Mouse (Mus musculus) CD4-positive, CD25-positive, alpha-beta regulatory T cell, adult 4 months (primary cell): ENCODE measurements around the gene Pkd1. TPM values are rescaled to one million over a fixed set of nuclear protein-coding genes. Genes with fewer than 3 reads are reported as not detected.

Experiments used
- ATAC-seq: one replicate; pipeline ENCODE4 v1.8.0; 2017
- polyA plus RNA-seq, 2 experiments: library from polyadenylated mRNA; unstranded; fragments of 100-300 nt; shearing (Covaris generic); gene quantifications; one replicate each; pipeline ENCODE4 v1.2.1; 2017

Pkd1 gene
- polyA plus RNA-seq, 2 experiments from 2014 or later: 16.8 to 34.7 TPM

GRCm38 (mm10) chr17:24533099-24533992 is 16.3 kb upstream of the Pkd1 start:
- ATAC-seq: peak; percentile 75

- ATAC-seq: no peak
Observed at GRCm38 (mm10) chr17:24534160-24534718, 15.4 kb upstream of the Pkd1 start, which contains the start of gene Rab26. Gene Rab26 (minus strand): TSS chr17:24534210.

GRCm38 (mm10) chr17:24535300-24535699 is 14.3 kb upstream of the Pkd1 start:
- ATAC-seq: no peak

GRCm38 (mm10) chr17:24537536-24537935 is 12.1 kb upstream of the Pkd1 start:
- no peak for ATAC-seq

GRCm38 (mm10) chr17:24538950-24539349 is 10.7 kb upstream of the Pkd1 start:
- ATAC-seq: no peak

- peak; percentile 93 for ATAC-seq
Observed at GRCm38 (mm10) chr17:24540375-24540774, 9.3 kb upstream of the Pkd1 start.

- ATAC-seq: no peak
Observed at GRCm38 (mm10) chr17:24544613-24545012, 5.0 kb upstream of the Pkd1 start.

GRCm38 (mm10) chr17:24545247-24545646 is 4.4 kb upstream of the Pkd1 start:
- ATAC-seq: no peak

GRCm38 (mm10) chr17:24546234-24546633 is 3.4 kb upstream of the Pkd1 start:
- no peak for ATAC-seq

GRCm38 (mm10) chr17:24548435-24548834 is 1.2 kb upstream of the Pkd1 start:
- peak; percentile 50 for ATAC-seq

GRCm38 (mm10) chr17:24548921-24549617 is 565 bp upstream of the Pkd1 start:
- ATAC-seq: peak; percentile 27

GRCm38 (mm10) chr17:24550416-24551049 is 899 bp downstream of the Pkd1 start:
- peak; percentile 5 for ATAC-seq

GRCm38 (mm10) chr17:24551050-24551444 is 1.4 kb downstream of the Pkd1 start:
- no peak for ATAC-seq

- no peak for ATAC-seq
Observed at GRCm38 (mm10) chr17:24557091-24557490, 7.5 kb downstream of the Pkd1 start.

- peak; percentile 64 for ATAC-seq
Observed at GRCm38 (mm10) chr17:24558600-24559099, 9.0 kb downstream of the Pkd1 start.

- ATAC-seq: no peak
Observed at GRCm38 (mm10) chr17:24559146-24559545, 9.5 kb downstream of the Pkd1 start.

GRCm38 (mm10) chr17:24560301-24561028 is 10.8 kb downstream of the Pkd1 start:
- no peak for ATAC-seq

GRCm38 (mm10) chr17:24561592-24561991 is 12.0 kb downstream of the Pkd1 start:
- ATAC-seq: peak; percentile 62

GRCm38 (mm10) chr17:24563638-24564037 is 14.0 kb downstream of the Pkd1 start:
- no peak for ATAC-seq

- ATAC-seq: no peak
Observed at GRCm38 (mm10) chr17:24564422-24564821, 14.8 kb downstream of the Pkd1 start.

GRCm38 (mm10) chr17:24565092-24565491 is 15.5 kb downstream of the Pkd1 start:
- no peak for ATAC-seq

GRCm38 (mm10) chr17:24565792-24566191 is 16.2 kb downstream of the Pkd1 start:
- no peak for ATAC-seq
